8 mouse cellular contexts compared by ENCODE assay signal in genomic region chr7:135734911-135735646, GRCm38 (mm10). TPM values are rescaled to one million over a fixed set of nuclear protein-coding genes. Genes with fewer than 3 reads are reported as not detected.
DNase-seq lines count a peak whose midpoint lies in the region; ATAC-seq and TF ChIP-seq lines count a peak whose summit lies in the region.

No protein-coding gene starts in this region.

- H3K36me3 ChIP-seq in lung, postnatal 0 days (ENCODE audit: insufficient read depth, low read length): no peaks in the 10 kb centered on the region
- no peaks in the 10 kb centered on the region for H3K36me3 ChIP-seq in intestine, embryonic 15.5 days
- H3K36me3 ChIP-seq in small intestine, adult 2 months (ENCODE audit: control insufficient read depth, insufficient read depth, low read length): no peaks in the 10 kb centered on the region

- H3K9ac ChIP-seq in lung, postnatal 0 days (replicated peaks; ENCODE audit: low read depth): no peak overlapping the region
- H3K9ac ChIP-seq in intestine, embryonic 15.5 days: no peak overlapping the region

- 54% methylated on average over 9 of the region's 9 CpGs for WGBS in lung, postnatal 0 days
- WGBS in intestine, embryonic 15.5 days: 66% methylated on average over 9 of the region's 9 CpGs
- WGBS in small intestine, adult 2 months: 31% methylated on average over 9 of the region's 9 CpGs

- H3K27me3 ChIP-seq in lung, postnatal 0 days (replicated peaks; ENCODE audit: insufficient read depth, low read length): no peaks in the 10 kb centered on the region
- H3K27me3 ChIP-seq in intestine, embryonic 15.5 days (replicated peaks): no peaks in the 10 kb centered on the region
- H3K27me3 ChIP-seq in small intestine, adult 2 months (ENCODE audit: control insufficient read depth, insufficient read depth, low read length): no peaks in the 10 kb centered on the region

- H3K4me3 ChIP-seq in lung, postnatal 0 days (ENCODE audit: low read depth, low read length): no peak overlapping the region
- H3K4me3 ChIP-seq in intestine, embryonic 15.5 days (replicated peaks): no peak overlapping the region
- no peak overlapping the region for H3K4me3 ChIP-seq in small intestine, adult 2 months (ENCODE audit: low read depth, low read length)

- peaks cover 5% of the 10 kb centered on the region; the same call in 1 of the 2 replicates for H3K4me1 ChIP-seq in lung, postnatal 0 days (ENCODE audit: insufficient read depth, low read depth, low read length)
- peaks cover 15% of the 10 kb centered on the region; the same call in 1 of the 2 replicates for H3K4me1 ChIP-seq in intestine, embryonic 15.5 days (replicated peaks)
- no peaks in the 10 kb centered on the region for H3K4me1 ChIP-seq in small intestine, adult 2 months (ENCODE audit: control insufficient read depth, insufficient read depth, insufficient read length, low read length)

- TF ChIP-seq EP300 in lung, postnatal 0 days (IDR thresholded peaks at IDR 0.05): no peak

- no peak for TF ChIP-seq POLR2A in small intestine, adult 2 months (IDR thresholded peaks at IDR 0.05; ENCODE audit: low read depth, low read length)

- ATAC-seq in lung, postnatal 0 days: peak; percentile 47
- peak; percentile 40 for ATAC-seq in intestine, embryonic 15.5 days

- peak overlapping the region; percentile 54; the same call in 1 of the 2 replicates for H3K27ac ChIP-seq in lung, postnatal 0 days (ENCODE audit: low read length)
- peak overlapping the region; percentile 36; the same call in 1 of the 2 replicates for H3K27ac ChIP-seq in intestine, embryonic 15.5 days
- peak overlapping the region; percentile 20; the same call in 1 of the 2 replicates for H3K27ac ChIP-seq in small intestine, adult 2 months (ENCODE audit: insufficient read depth, low read depth, low read length)

- H3K4me2 ChIP-seq in lung, postnatal 0 days (replicated peaks; ENCODE audit: low read depth, low read length): 0 out of 2 replicates have a peak overlapping the region, but pooled peaks have one; percentile 60
- peak overlapping the region; percentile 61 for H3K4me2 ChIP-seq in intestine, embryonic 15.5 days (replicated peaks)

- intact Hi-C loops in heart, postnatal 14 days (cut with DNase I): loop anchor here (5.0 to 10.0 kb wide), 4 partner anchors 53 to 240 kb away; partner anchors contain the start of gene Ptpre

- TF ChIP-seq CTCF in lung, postnatal 0 days (IDR thresholded peaks at IDR 0.05): no peak
- TF ChIP-seq CTCF in small intestine, adult 2 months (IDR thresholded peaks at IDR 0.05; ENCODE audit: extremely low read depth, insufficient read length, insufficient replicate concordance, low read depth, low read length): no peak

- DNase-seq in heart, adult 11 months: peak; percentile 52
- no peak for DNase-seq in heart, postnatal 14 days
- DNase-seq in lung, postnatal 0 days (ENCODE audit: low spot score): peak; percentile 68
- DNase-seq in lung, postnatal 25 days (ENCODE audit: low spot score): no peak
- no peak for DNase-seq in right cerebral cortex, postnatal 4 days
- DNase-seq in retina, embryonic 14.5 days (ENCODE audit: low spot score): no peak

- no peaks in the 10 kb centered on the region for H3K9me3 ChIP-seq in lung, postnatal 0 days (ENCODE audit: low read length)
- H3K9me3 ChIP-seq in intestine, embryonic 15.5 days: no peaks in the 10 kb centered on the region

RNA-seq across cellular contexts. Expression of gene Mki67, which starts 18.9 kb away (rescaled TPM):
- 10 to 100 TPM; 10.0 to 18.6 TPM for total RNA-seq in heart, postnatal 14 days (2021)
- 2.8 and 4.7 TPM in 2 replicates for polyA plus RNA-seq in lung, postnatal 0 days (2015; fragmentation: Nextera tagmentation; extraction: Ambion mirVana)
- 37.6 and 38.1 TPM in 2 replicates for polyA plus RNA-seq in intestine, embryonic 15.5 days (2015; fragmentation: Nextera tagmentation; extraction: Ambion mirVana)
- 1.0 and 1.7 TPM in 2 replicates for polyA plus RNA-seq in small intestine, adult 2 months (2012; rRNA removed)

Comparison
In these comparisons a context has a peak if more than half of its experiments do, and no peak if none do; other contexts are left out.
1. DNase-seq: peak in heart, adult 11 months (single experiment) and lung, postnatal 0 days (single experiment); none in heart, postnatal 14 days (0 of 2), lung, postnatal 25 days (single experiment), right cerebral cortex, postnatal 4 days (single experiment) and retina, embryonic 14.5 days (single experiment).
2. Peak in every context shown above with its lines, with median percentiles within 50 percentile points of each other: H3K27ac ChIP-seq.